Mouse (Mus musculus) cerebellum, adult 2 months (tissue): ENCODE results near the gene Npas3.

Source experiments
- CTCF ChIP-seq: fragments of 200-500 bp; IDR thresholded peaks from 2 replicates; pipeline ENCODE4 v1.5.1; 2011; ENCODE audit warnings: low read depth, mild to moderate bottlenecking, control low read depth, low read length, moderate library complexity, borderline replicate concordance; ENCODE audit not compliant: insufficient read depth
- POLR2A ChIP-seq: fragments of 200-500 bp; IDR thresholded peaks from 2 replicates; pipeline ENCODE4 v1.6.1; 2011; ENCODE audit warnings: low read length, control low read depth, borderline replicate concordance; ENCODE audit not compliant: insufficient read depth

DNA sequence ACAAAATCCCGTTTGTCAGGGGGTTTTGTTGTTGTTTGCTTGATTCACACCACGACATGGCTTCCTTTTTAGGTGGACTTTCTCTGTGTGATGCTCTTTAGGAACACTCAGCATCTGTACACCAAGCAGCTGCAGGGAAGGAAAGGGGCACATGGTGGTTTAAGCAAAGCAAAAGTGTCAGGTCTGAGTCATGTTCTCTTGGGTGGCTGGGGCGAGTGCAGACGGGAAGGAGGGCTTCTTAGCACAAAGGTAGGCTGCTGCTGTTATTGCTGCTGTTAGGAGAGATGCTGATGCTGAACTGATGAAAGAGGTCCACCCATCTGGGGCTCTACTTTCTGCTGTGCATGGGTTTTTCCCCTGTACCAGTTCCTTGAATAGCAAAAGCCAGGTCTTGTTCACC is 21.1 kb upstream of the Npas3 start:
- TF ChIP-seq CTCF (no peak), POLR2A (no peak)
